Mouse (Mus musculus) liver, adult 2 months (tissue): ENCODE measurements around the gene Nlgn3. TPM values are rescaled to one million over a fixed set of nuclear protein-coding genes. Genes with fewer than 3 reads are reported as not detected.
"Not testable (repeated sequence)": the region's sequence is repeated elsewhere in the genome, so short reads cannot be mapped to it uniquely, and the experiment has no call there.

Experiments
- DNase-seq: peaks from one replicate; pipeline ENCODE4 v3.0.0-alpha.2; 2011; ENCODE audit warnings: low read depth, low spot score; ENCODE audit errors: extremely low read depth
- H3K27ac ChIP-seq: fragments of 200-500 bp; replicated peaks from 2 replicates; pipeline ENCODE4 v1.5.1; 2012; ENCODE audit warnings: low read depth, mild to moderate bottlenecking, control low read depth, inconsistent platforms, low read length; ENCODE audit not compliant: insufficient read depth
- H3K27me3 ChIP-seq: fragments of 200-500 bp; 2 replicates; pipeline ENCODE4 v1.6.1; 2012; ENCODE audit warnings: mild to moderate bottlenecking, moderate library complexity, low read length, inconsistent platforms; ENCODE audit not compliant: control insufficient read depth, insufficient read depth
- H3K36me3 ChIP-seq: fragments of 200-500 bp; 2 replicates; pipeline ENCODE4 v1.6.1; 2012; ENCODE audit warnings: low read length, inconsistent platforms; ENCODE audit not compliant: control insufficient read depth, insufficient read depth
- H3K4me1 ChIP-seq: fragments of 200-500 bp; 2 replicates; pipeline ENCODE4 v1.6.1; 2011; ENCODE audit warnings: low read length; ENCODE audit not compliant: control insufficient read depth, insufficient read depth
- H3K4me3 ChIP-seq: fragments of 200-500 bp; 2 replicates; pipeline ENCODE4 v1.5.1; 2011; ENCODE audit warnings: low read depth, mild to moderate bottlenecking, control low read depth, low read length, moderate library complexity; ENCODE audit not compliant: insufficient read depth
- H3K79me2 ChIP-seq: fragments of 200-500 bp; 2 replicates; pipeline ENCODE4 v1.6.1; 2012; ENCODE audit warnings: inconsistent platforms, mild to moderate bottlenecking, low read length, moderate library complexity; ENCODE audit not compliant: control insufficient read depth, insufficient read depth
- H3K9ac ChIP-seq: fragments of 200-500 bp; 2 replicates; pipeline ENCODE4 v1.6.1; 2012; ENCODE audit warnings: low read depth, mild to moderate bottlenecking, control low read depth, inconsistent platforms, low read length
- CTCF ChIP-seq: fragments of 200-500 bp; IDR thresholded peaks from 2 replicates; pipeline ENCODE4 v1.5.1; 2011; ENCODE audit warnings: low read depth, low read length, control low read depth
- POLR2A ChIP-seq: fragments of 200-500 bp; IDR thresholded peaks from 2 replicates; pipeline ENCODE4 v1.6.1; 2011; ENCODE audit warnings: low read length, control low read depth; ENCODE audit not compliant: insufficient read depth; ENCODE audit errors: extremely low read depth
- WGBS: fragments of 180-500 bp; shearing (Covaris S2); methylation state at CpG from one replicate; pipeline ENCODE4 v1.1.7; 2018; 5-methylcytosine and 5-hydroxymethylcytosine counted together
- polyA plus RNA-seq: library from polyadenylated mRNA; depleted of rRNA; stranded (reverse); fragments of >200 nt; gene quantifications from 2 replicates; pipeline ENCODE4 v1.2.3, GENCODE M21; 2012
- total RNA-seq: library from RNA; depleted of rRNA; stranded (reverse); fragments of >200 nt; gene quantifications from 2 replicates; pipeline ENCODE4 v1.2.3, GENCODE M21; 2014

Nlgn3 gene
- total and polyA plus RNA-seq, 2 experiments = under 0.01 to 0.01 TPM

- no peak for DNase-seq
- Histone ChIP-seq H3K9ac (no peak overlapping the region), H3K27me3 (no peaks in the 10 kb centered on the region), H3K79me2 (no peaks in the 10 kb centered on the region), H3K4me3 (no peak overlapping the region), H3K4me1 (no peaks in the 10 kb centered on the region), H3K36me3 (no peaks in the 10 kb centered on the region), H3K27ac (no peak overlapping the region)
- TF ChIP-seq POLR2A (no peak), CTCF (no peak)
- WGBS = 94% methylated on average over 2 of the region's 2 CpGs
These were observed 46.5 kb downstream of the Nlgn3 start for GRCm38 (mm10) chrX:101345456-101345855.

GRCm38 (mm10) chrX:101346475-101346874 is 47.5 kb downstream of the Nlgn3 start:
- H3K27ac ChIP-seq = no peak overlapping the region
- no peaks in the 10 kb centered on the region for H3K36me3 ChIP-seq
- no peak overlapping the region for H3K9ac ChIP-seq
- H3K4me3 ChIP-seq = no peak overlapping the region
- no peak for TF ChIP-seq CTCF
- no peak for TF ChIP-seq POLR2A
- no peaks in the 10 kb centered on the region for H3K27me3 ChIP-seq
- DNase-seq = no peak
- no peaks in the 10 kb centered on the region for H3K4me1 ChIP-seq
- no peaks in the 10 kb centered on the region for H3K79me2 ChIP-seq
- WGBS = 67% methylated on average over 4 of the region's 4 CpGs

GRCm38 (mm10) chrX:101351188-101351587 is 52.2 kb downstream of the Nlgn3 start:
- no peak overlapping the region for H3K9ac ChIP-seq
- 6% methylated on average over 4 of the region's 4 CpGs for WGBS

GRCm38 (mm10) chrX:101358902-101359301 is 59.9 kb downstream of the Nlgn3 start:
- DNase-seq, H3K27me3 ChIP-seq, H3K4me3 ChIP-seq, H3K27ac ChIP-seq, H3K36me3 ChIP-seq, H3K4me1 ChIP-seq, H3K9ac ChIP-seq, H3K79me2 ChIP-seq: not testable (repeated sequence)
- WGBS = 76% methylated on average over 4 of the region's 4 CpGs

More at GRCm38 (mm10) chrX:101351188-101351587, 52.2 kb downstream of the Nlgn3 start:
- Histone ChIP-seq H3K4me1 (no peaks in the 10 kb centered on the region), H3K79me2 (no peaks in the 10 kb centered on the region), H3K27ac (no peak overlapping the region), H3K36me3 (no peaks in the 10 kb centered on the region), H3K27me3 (no peaks in the 10 kb centered on the region), H3K4me3 (no peak overlapping the region)
- TF ChIP-seq CTCF = no peak
- no peak for TF ChIP-seq POLR2A
- DNase-seq = no peak

- Histone ChIP-seq H3K27me3 (no peaks in the 10 kb centered on the region), H3K4me1 (peaks cover 13% of the 10 kb centered on the region), H3K36me3 (no peaks in the 10 kb centered on the region), H3K4me3 (no peak overlapping the region), H3K27ac (0 out of 2 replicates have a peak overlapping the region, but pooled peaks have one; percentile 21), H3K9ac (no peak overlapping the region), H3K79me2 (no peaks in the 10 kb centered on the region)
- WGBS = 12% methylated on average over 7 of the region's 7 CpGs
- peak; percentile 66 for DNase-seq
- TF ChIP-seq CTCF (no peak), POLR2A (no peak)
These were observed 70.0 kb downstream of the Nlgn3 start for GRCm38 (mm10) chrX:101369001-101369400.

- peak; percentile 88 for DNase-seq
- Histone ChIP-seq H3K27me3 (no peaks in the 10 kb centered on the region), H3K4me3 (no peak overlapping the region), H3K4me1 (peaks cover 13% of the 10 kb centered on the region), H3K9ac (no peak overlapping the region), H3K27ac (peak overlapping the region; percentile 85), H3K79me2 (no peaks in the 10 kb centered on the region), H3K36me3 (no peaks in the 10 kb centered on the region)
- TF ChIP-seq CTCF (no peak), POLR2A (no peak)
- 30% methylated on average over 3 of the region's 3 CpGs for WGBS
These were observed 71.6 kb downstream of the Nlgn3 start for GRCm38 (mm10) chrX:101370573-101370972.
